ENCODE assay signal across 7 mouse cellular contexts in the genomic region with DNA sequence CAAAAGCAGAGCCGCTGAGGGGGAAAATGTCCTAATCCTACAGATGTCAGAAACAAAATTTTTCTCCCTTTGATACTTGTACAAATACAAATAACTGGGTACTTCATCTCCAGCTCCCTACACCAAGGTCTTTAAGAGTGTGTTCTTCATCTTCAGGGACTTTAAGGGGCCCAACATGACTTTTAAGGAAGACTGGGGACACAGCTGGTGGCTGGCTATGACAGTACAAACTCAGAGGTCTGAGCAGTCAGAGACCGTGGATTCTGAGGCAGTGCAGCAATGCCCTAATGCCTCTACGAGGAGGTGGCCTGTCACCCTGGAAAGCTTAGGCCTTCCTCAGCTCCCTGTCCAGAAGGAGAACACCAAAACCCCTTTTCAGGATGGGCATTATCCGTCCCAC. TPM values are rescaled to one million over a fixed set of nuclear protein-coding genes. Genes with fewer than 3 reads are reported as not detected.
DNase-seq lines count a peak whose midpoint lies in the region; ATAC-seq and TF ChIP-seq lines count a peak whose summit lies in the region.

No protein-coding gene starts in this region.

- DNase-seq in lung, postnatal 0 days (ENCODE audit: low spot score), result no peak
- no peak for DNase-seq in lung, postnatal 4 days
- DNase-seq in forebrain, embryonic 14.5 days (ENCODE audit: low spot score), result no peak
- no peak for DNase-seq in limb, embryonic 14.5 days (ENCODE audit: low spot score)
- no peak for DNase-seq in urinary bladder, postnatal 14 days (ENCODE audit: low spot score)
- DNase-seq in adrenal gland, postnatal 25 days, result no peak

- WGBS in lung, postnatal 0 days, result 40% methylated on average over 4 of the region's 4 CpGs
- 63% methylated on average over 4 of the region's 4 CpGs for WGBS in forebrain, embryonic 14.5 days
- WGBS in limb, embryonic 14.5 days, result 51% methylated on average over 4 of the region's 4 CpGs
- 47% methylated on average over 4 of the region's 4 CpGs for WGBS in stomach, embryonic 15.5 days

- TF ChIP-seq CTCF in lung, postnatal 0 days (IDR thresholded peaks at IDR 0.05), result no peak

- no peak overlapping the region for H3K4me3 ChIP-seq in lung, postnatal 0 days (ENCODE audit: low read depth, low read length)
- no peak overlapping the region for H3K4me3 ChIP-seq in forebrain, embryonic 14.5 days (ENCODE audit: low read depth, low read length)
- H3K4me3 ChIP-seq in limb, embryonic 14.5 days (replicated peaks; ENCODE audit: low read length), result peak overlapping the region; percentile 84
- peak overlapping the region; percentile 92 for H3K4me3 ChIP-seq in stomach, embryonic 15.5 days (replicated peaks)

- no peaks in the 10 kb centered on the region for H3K36me3 ChIP-seq in lung, postnatal 0 days (ENCODE audit: insufficient read depth, low read length)
- H3K36me3 ChIP-seq in forebrain, embryonic 14.5 days (ENCODE audit: control insufficient read depth, insufficient read depth, low read length), result no peaks in the 10 kb centered on the region
- H3K36me3 ChIP-seq in limb, embryonic 14.5 days (ENCODE audit: control insufficient read depth, insufficient read depth, low read length), result 0 out of 2 replicates have a peak, but pooled peaks cover 2% of the 10 kb centered on the region
- no peaks in the 10 kb centered on the region for H3K36me3 ChIP-seq in stomach, embryonic 15.5 days

- H3K9ac ChIP-seq in lung, postnatal 0 days (replicated peaks; ENCODE audit: low read depth), result 0 out of 2 replicates have a peak overlapping the region, but pooled peaks have one; percentile 10
- H3K9ac ChIP-seq in forebrain, embryonic 14.5 days (ENCODE audit: low read length), result no peak overlapping the region
- no peak overlapping the region for H3K9ac ChIP-seq in limb, embryonic 14.5 days (ENCODE audit: low read depth, low read length, severe bottlenecking)
- H3K9ac ChIP-seq in stomach, embryonic 15.5 days, result peak overlapping the region; percentile 4; the same call in 1 of the 2 replicates

- H3K27ac ChIP-seq in lung, postnatal 0 days (ENCODE audit: low read length), result peak overlapping the region; percentile 100
- H3K27ac ChIP-seq in forebrain, embryonic 14.5 days (ENCODE audit: low read depth, low read length), result no peak overlapping the region
- peak overlapping the region; percentile 100 for H3K27ac ChIP-seq in limb, embryonic 14.5 days (replicated peaks; ENCODE audit: low read depth, low read length)
- H3K27ac ChIP-seq in stomach, embryonic 15.5 days, result peak overlapping the region; percentile 100

- peaks cover 4% of the 10 kb centered on the region; the same call in 1 of the 2 replicates for H3K4me1 ChIP-seq in lung, postnatal 0 days (ENCODE audit: insufficient read depth, low read depth, low read length)
- 0 out of 2 replicates have a peak, but pooled peaks cover 3% of the 10 kb centered on the region for H3K4me1 ChIP-seq in forebrain, embryonic 14.5 days (ENCODE audit: control insufficient read depth, insufficient read depth, low read length)
- H3K4me1 ChIP-seq in limb, embryonic 14.5 days (ENCODE audit: control insufficient read depth, insufficient read depth, low read length), result peaks cover 28% of the 10 kb centered on the region
- H3K4me1 ChIP-seq in stomach, embryonic 15.5 days, result peaks cover 22% of the 10 kb centered on the region

- ATAC-seq in lung, postnatal 0 days, result no peak
- ATAC-seq in forebrain, embryonic 14.5 days, result no peak
- no peak for ATAC-seq in limb, embryonic 14.5 days (ENCODE audit: low FRiP score, low read depth)
- no peak for ATAC-seq in stomach, embryonic 15.5 days (ENCODE audit: insufficient read depth, low FRiP score, low read depth)

- peak overlapping the region; percentile 47 for H3K4me2 ChIP-seq in lung, postnatal 0 days (replicated peaks; ENCODE audit: low read depth, low read length)
- H3K4me2 ChIP-seq in forebrain, embryonic 14.5 days (ENCODE audit: low read length), result peak overlapping the region; percentile 74
- peak overlapping the region; percentile 66 for H3K4me2 ChIP-seq in limb, embryonic 14.5 days (replicated peaks; ENCODE audit: low read depth, low read length, severe bottlenecking)
- H3K4me2 ChIP-seq in stomach, embryonic 15.5 days, result peak overlapping the region; percentile 59

- TF ChIP-seq EP300 in lung, postnatal 0 days (IDR thresholded peaks at IDR 0.05), result no peak

- no peaks in the 10 kb centered on the region for H3K9me3 ChIP-seq in lung, postnatal 0 days (ENCODE audit: low read length)
- H3K9me3 ChIP-seq in forebrain, embryonic 14.5 days (replicated peaks; ENCODE audit: control insufficient read depth, low read length), result no peaks in the 10 kb centered on the region
- H3K9me3 ChIP-seq in limb, embryonic 14.5 days (ENCODE audit: control insufficient read depth, low read length), result no peaks in the 10 kb centered on the region
- H3K9me3 ChIP-seq in stomach, embryonic 15.5 days, result no peaks in the 10 kb centered on the region

- H3K27me3 ChIP-seq in lung, postnatal 0 days (replicated peaks; ENCODE audit: insufficient read depth, low read length), result no peaks in the 10 kb centered on the region
- H3K27me3 ChIP-seq in forebrain, embryonic 14.5 days (replicated peaks; ENCODE audit: control insufficient read depth, insufficient read depth, low read length), result no peaks in the 10 kb centered on the region
- H3K27me3 ChIP-seq in limb, embryonic 14.5 days (ENCODE audit: control insufficient read depth, insufficient read depth, low read length), result no peaks in the 10 kb centered on the region
- no peaks in the 10 kb centered on the region for H3K27me3 ChIP-seq in stomach, embryonic 15.5 days (replicated peaks)

- TF ChIP-seq POLR2A in limb, embryonic 14.5 days (IDR thresholded peaks at IDR 0.05; ENCODE audit: borderline replicate concordance, extremely low read depth, insufficient read depth, insufficient read length), result no peak

RNA-seq across cellular contexts. Expression of a gene that starts 0.4 kb away (rescaled TPM):
- 1,283 and 1,300 TPM in 2 replicates for polyA plus RNA-seq in lung, postnatal 0 days (2015; fragmentation: Nextera tagmentation; extraction: Ambion mirVana)
- polyA plus RNA-seq in forebrain, embryonic 14.5 days (2014; fragmentation: Nextera tagmentation; extraction: Ambion mirVana), result 143 and 158 TPM in 2 replicates
- 361 and 386 TPM in 2 replicates for polyA plus RNA-seq in limb, embryonic 14.5 days (2012; rRNA removed)
- polyA plus RNA-seq in limb, embryonic 14.5 days (2014; fragmentation: Nextera tagmentation; extraction: Ambion mirVana), result 718 and 721 TPM in 2 replicates
- 495 and 517 TPM in 2 replicates for polyA plus RNA-seq in stomach, embryonic 15.5 days (2015; fragmentation: Nextera tagmentation; extraction: Ambion mirVana)
- 231 and 295 TPM in 2 replicates for total RNA-seq in adrenal gland, postnatal 25 days (2021)

RNA-seq across cellular contexts. Expression of a gene that starts 0.7 kb away (rescaled TPM):
- polyA plus RNA-seq in lung, postnatal 0 days (2015; fragmentation: Nextera tagmentation; extraction: Ambion mirVana), result 9.2 and 12.7 TPM in 2 replicates
- 0.82 and 1.0 TPM in 2 replicates for polyA plus RNA-seq in forebrain, embryonic 14.5 days (2014; fragmentation: Nextera tagmentation; extraction: Ambion mirVana)
- polyA plus RNA-seq in limb, embryonic 14.5 days (2012; rRNA removed), result 20.8 and 29.6 TPM in 2 replicates
- polyA plus RNA-seq in limb, embryonic 14.5 days (2014; fragmentation: Nextera tagmentation; extraction: Ambion mirVana), result 22.6 and 33.2 TPM in 2 replicates
- 12.7 and 12.8 TPM in 2 replicates for polyA plus RNA-seq in stomach, embryonic 15.5 days (2015; fragmentation: Nextera tagmentation; extraction: Ambion mirVana)
- 2.9 and 4.6 TPM in 2 replicates for total RNA-seq in adrenal gland, postnatal 25 days (2021)

Comparison
In these comparisons a context has a peak if more than half of its experiments do, and no peak if none do; other contexts are left out.
1. H3K4me3 ChIP-seq: peak in limb, embryonic 14.5 days (single experiment) and stomach, embryonic 15.5 days (single experiment); none in lung, postnatal 0 days (single experiment) and forebrain, embryonic 14.5 days (single experiment).
2. H3K9ac ChIP-seq: peak in lung, postnatal 0 days (single experiment) and stomach, embryonic 15.5 days (single experiment); none in forebrain, embryonic 14.5 days (single experiment) and limb, embryonic 14.5 days (single experiment).
3. Peak in every context shown above with its lines, with median percentiles within 50 percentile points of each other: H3K4me2 ChIP-seq.